In the genomic region with DNA sequence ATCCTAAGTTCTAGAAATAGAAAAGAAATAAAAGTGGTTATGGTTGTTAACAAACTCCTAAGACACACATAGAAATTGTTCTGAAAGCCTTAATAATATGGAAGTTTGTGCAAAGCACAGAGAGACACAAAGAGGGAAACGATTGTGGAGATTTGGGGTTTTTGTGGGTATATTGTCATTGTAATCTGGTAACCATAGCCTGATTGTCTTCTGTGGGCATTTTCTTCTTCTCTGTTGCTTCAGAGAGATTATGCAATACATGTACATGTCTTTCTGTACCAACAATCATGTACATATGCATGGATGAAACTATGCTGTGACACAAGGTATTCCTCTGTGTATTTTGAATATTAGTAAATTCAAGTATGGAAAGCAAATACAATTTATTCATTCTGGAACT, we compare ENCODE assay signal across 28 mouse cellular contexts.
"Had no signal": no experiment of that assay in that cellular context is flagged by ENCODE, and none has a peak within 500 bp of the region (broad histone marks: within the 10 kb centered on the region; RNA-seq: fewer than 3 reads in every experiment).

No protein-coding gene starts in this region.

- H3K36me3 ChIP-seq: embryonic facial prominence, embryonic 10.5 days; embryonic facial prominence, embryonic 12.5 days; embryonic facial prominence, embryonic 13.5 days; embryonic facial prominence, embryonic 15.5 days; forebrain, embryonic 10.5 days; forebrain, embryonic 12.5 days; forebrain, embryonic 15.5 days had no signal

- H3K9me3 ChIP-seq: embryonic facial prominence, embryonic 10.5 days; embryonic facial prominence, embryonic 12.5 days; embryonic facial prominence, embryonic 13.5 days; embryonic facial prominence, embryonic 15.5 days; forebrain, embryonic 10.5 days; forebrain, embryonic 12.5 days; forebrain, embryonic 13.5 days; forebrain, embryonic 15.5 days had no signal

- H3K4me3 ChIP-seq: embryonic facial prominence, embryonic 10.5 days; embryonic facial prominence, embryonic 12.5 days; embryonic facial prominence, embryonic 13.5 days; embryonic facial prominence, embryonic 15.5 days; erythroblast, embryonic 14.5 days; forebrain, embryonic 10.5 days; forebrain, embryonic 12.5 days; forebrain, embryonic 13.5 days; forebrain, embryonic 15.5 days; gastrocnemius, adult 2 months; heart, adult 2 months had no signal

- ATAC-seq: forebrain, embryonic 13.5 days; forebrain, embryonic 14.5 days; forebrain, embryonic 15.5 days; forebrain, embryonic 16.5 days; forebrain, postnatal 0 days had no signal

- H3K4me2 ChIP-seq: embryonic facial prominence, embryonic 12.5 days; embryonic facial prominence, embryonic 13.5 days; embryonic facial prominence, embryonic 15.5 days; forebrain, embryonic 12.5 days; forebrain, embryonic 13.5 days; forebrain, embryonic 15.5 days had no signal

- H3K9ac ChIP-seq: embryonic facial prominence, embryonic 12.5 days; embryonic facial prominence, embryonic 13.5 days; embryonic facial prominence, embryonic 15.5 days; forebrain, embryonic 12.5 days; forebrain, embryonic 13.5 days; forebrain, embryonic 15.5 days; forebrain, postnatal 0 days had no signal

- DNase-seq: cerebellum, adult 8-10 months; cerebellum, adult 9-10 months; cerebellum, adult 9-11 months; cerebellum, postnatal 10 days; cerebellum, postnatal 14 days; cerebellum, postnatal 25 days; cerebellum, postnatal 36 days; embryo, embryonic 11 days; forebrain, postnatal 0 days; gastrocnemius, adult 2 months; gastrocnemius, postnatal 10 days; gastrocnemius, postnatal 14 days; gastrocnemius, postnatal 25 days; gastrocnemius, postnatal 36 days; heart, adult 11 months; heart, adult 18-20 months; heart, adult 2 months had no signal

- H3K27ac ChIP-seq: embryonic facial prominence, embryonic 10.5 days; embryonic facial prominence, embryonic 12.5 days; embryonic facial prominence, embryonic 13.5 days; embryonic facial prominence, embryonic 15.5 days; forebrain, embryonic 10.5 days; forebrain, embryonic 12.5 days; forebrain, embryonic 13.5 days; forebrain, embryonic 15.5 days; gastrocnemius, adult 2 months; heart, adult 2 months had no signal

- H3K27me3 ChIP-seq: embryonic facial prominence, embryonic 12.5 days; embryonic facial prominence, embryonic 13.5 days; embryonic facial prominence, embryonic 15.5 days; forebrain, embryonic 12.5 days; forebrain, embryonic 13.5 days; forebrain, embryonic 15.5 days had no signal

- H3K4me1 ChIP-seq: embryonic facial prominence, embryonic 10.5 days; embryonic facial prominence, embryonic 12.5 days; embryonic facial prominence, embryonic 13.5 days; embryonic facial prominence, embryonic 15.5 days; forebrain, embryonic 10.5 days; forebrain, embryonic 12.5 days; forebrain, embryonic 13.5 days; forebrain, embryonic 15.5 days had no signal
